Mouse (Mus musculus) embryonic facial prominence, embryonic 14.5 days (tissue): ENCODE measurements at regions not wholly inside any gene's neighbourhood (a gene's known extent, or its start where the extent isn't known, plus 50 kb on each side); places are given as distances from the start of the nearest gene placed in this dataset.
"Not testable (repeated sequence)": the region's sequence is repeated elsewhere in the genome, so short reads cannot be mapped to it uniquely, and the experiment has no call there.

Experiments used
- ATAC-seq: fragments of 200-750 bp; cut with Nextera tagmentation; 2 replicates; pipeline ENCODE4 v1.8.0; 2017; ENCODE audit warnings: low read depth, moderate number of reproducible peaks, moderate TSS enrichment
- DNase-seq: peaks from one replicate; pipeline ENCODE4 v3.0.0-alpha.2; 2015; ENCODE audit warnings: low spot score
- H3K27ac ChIP-seq: fragments of 300-500 bp; sonication (generic); replicated peaks from 2 replicates; pipeline ENCODE4 v1.5.1; 2014; ENCODE audit warnings: low read depth, mild to moderate bottlenecking, low read length, moderate library complexity
- H3K27me3 ChIP-seq: fragments of 300-500 bp; sonication (generic); replicated peaks from 2 replicates; pipeline ENCODE4 v1.6.1; 2014; ENCODE audit warnings: low read length; ENCODE audit not compliant: control insufficient read depth, insufficient read depth
- H3K36me3 ChIP-seq: fragments of 300-500 bp; sonication (generic); 2 replicates; pipeline ENCODE4 v1.6.1; 2014; ENCODE audit warnings: low read length, mixed read lengths; ENCODE audit not compliant: control insufficient read depth, insufficient read depth
- H3K4me1 ChIP-seq: fragments of 300-500 bp; sonication (generic); 2 replicates; pipeline ENCODE4 v1.6.1; 2014; ENCODE audit warnings: antibody characterized with exemption, low read length; ENCODE audit not compliant: control insufficient read depth, insufficient read depth
- H3K4me2 ChIP-seq: fragments of 300-500 bp; sonication (generic); 2 replicates; pipeline ENCODE4 v1.6.1; 2014; ENCODE audit warnings: low read depth, mild to moderate bottlenecking, low read length, moderate library complexity, mixed read lengths
- H3K4me3 ChIP-seq: fragments of 300-500 bp; sonication (generic); 2 replicates; pipeline ENCODE4 v1.5.1; 2014; ENCODE audit warnings: low read depth, mild to moderate bottlenecking, low read length
- H3K9ac ChIP-seq: fragments of 300-500 bp; sonication (generic); 2 replicates; pipeline ENCODE4 v1.6.1; 2014; ENCODE audit warnings: low read depth, mild to moderate bottlenecking, low read length, moderate library complexity, mixed read lengths
- H3K9me3 ChIP-seq: fragments of 300-500 bp; sonication (generic); 2 replicates; pipeline ENCODE4 v1.6.1; 2016; ENCODE audit warnings: low read length; ENCODE audit not compliant: control insufficient read depth
- WGBS: fragments of 180-500 bp; shearing (Covaris S2); extraction: QIAGEN DNeasy Blood & Tissue Kit; methylation state at CpG from one replicate; pipeline ENCODE4 v1.1.7; 2014; 5-methylcytosine and 5-hydroxymethylcytosine counted together

DNA sequence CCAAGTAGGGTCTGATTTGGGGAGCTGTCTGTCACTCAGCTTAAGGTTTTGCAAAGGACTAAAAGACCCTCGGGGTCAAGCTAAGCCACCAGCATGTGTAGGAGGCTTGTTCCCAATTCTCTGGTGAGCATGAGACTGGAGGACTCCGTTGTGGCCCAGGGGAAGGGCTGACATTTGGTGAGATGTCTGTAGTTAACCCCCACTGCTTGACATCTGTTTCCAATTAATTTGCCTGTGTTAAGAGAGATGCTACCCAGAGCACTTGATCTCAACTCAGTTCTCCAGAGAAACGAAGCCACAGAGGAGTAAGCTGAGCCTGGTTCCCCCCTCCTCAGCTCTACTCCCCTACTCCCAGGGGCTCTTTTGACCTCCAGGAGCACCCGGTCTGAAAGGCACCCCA, 100.2 kb upstream of the Top1 start:
- Histone ChIP-seq H3K27ac (no peak overlapping the region), H3K9me3 (no peaks in the 10 kb centered on the region), H3K9ac (no peak overlapping the region), H3K27me3 (no peaks in the 10 kb centered on the region), H3K4me3 (no peak overlapping the region), H3K4me2 (no peak overlapping the region), H3K4me1 (peaks cover 4% of the 10 kb centered on the region; the same call in 1 of the 2 replicates), H3K36me3 (no peaks in the 10 kb centered on the region)
- peak; percentile 74 for DNase-seq
- peak; percentile 47; the same call in 1 of the 2 replicates for ATAC-seq
- 16% methylated on average over 3 of the region's 4 CpGs for WGBS

DNA sequence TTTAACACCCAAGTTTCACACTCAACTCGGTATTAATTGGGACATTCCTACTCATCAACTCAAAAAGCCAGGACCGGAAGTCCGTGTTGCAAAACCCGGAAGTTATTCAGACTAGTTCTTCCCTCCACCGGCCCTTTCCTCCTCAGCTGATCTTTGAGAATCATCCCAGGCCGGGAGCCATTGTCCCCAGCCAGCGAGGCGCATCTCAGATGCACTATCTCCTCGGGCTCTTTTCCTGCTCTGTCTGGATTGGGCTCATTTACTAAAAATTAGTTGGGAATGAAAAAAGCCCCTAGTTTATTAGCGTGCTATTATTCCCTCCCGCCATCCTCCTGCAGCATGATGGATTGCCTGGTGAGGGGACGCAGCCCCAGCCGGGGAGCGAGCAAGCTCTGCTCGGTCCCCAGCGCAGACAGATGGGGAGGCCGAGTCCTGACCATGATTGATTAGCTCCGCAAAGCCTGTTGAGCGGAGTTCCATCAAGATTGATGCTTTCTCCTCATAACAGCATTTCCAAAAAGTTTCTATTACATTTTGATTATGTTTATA, 93.5 kb upstream of the Top1 start:
- no peak for DNase-seq
- no peak overlapping the region for H3K9ac ChIP-seq
- 55% methylated on average over 19 of the region's 19 CpGs for WGBS

DNA sequence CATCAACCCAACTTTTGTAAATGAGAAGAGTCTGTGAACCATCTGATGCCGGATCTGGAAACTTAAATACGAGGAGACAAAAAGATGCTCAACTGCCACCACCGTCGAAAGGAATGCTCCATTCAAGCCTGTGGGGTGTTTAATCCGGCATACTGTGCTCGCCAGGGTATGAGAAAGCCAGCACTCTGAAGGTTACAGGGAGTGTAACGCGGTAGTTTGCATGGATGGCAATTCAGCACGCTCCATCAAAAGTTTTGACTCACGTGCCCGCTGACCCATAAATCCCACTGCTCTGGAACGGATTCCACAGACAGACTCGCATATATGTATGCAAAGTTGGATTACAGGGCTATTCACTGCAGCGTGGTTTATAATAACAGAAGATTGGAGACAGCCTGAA, 84.0 kb upstream of the Top1 start:
- no peaks in the 10 kb centered on the region for H3K4me1 ChIP-seq
- no peak overlapping the region for H3K9ac ChIP-seq
- DNase-seq (peak; percentile 33), ATAC-seq (no peak)
- WGBS, result 55% methylated on average over 14 of the region's 14 CpGs
- H3K27me3 ChIP-seq, result no peaks in the 10 kb centered on the region
- no peaks in the 10 kb centered on the region for H3K36me3 ChIP-seq
- no peak overlapping the region for H3K27ac ChIP-seq
- no peaks in the 10 kb centered on the region for H3K9me3 ChIP-seq
- no peak overlapping the region for H3K4me2 ChIP-seq
- H3K4me3 ChIP-seq, result no peak overlapping the region

More for the DNA sequence above, 93.5 kb upstream of the Top1 start:
- H3K4me3 ChIP-seq, result no peak overlapping the region
- no peak for ATAC-seq
- H3K9me3 ChIP-seq, result no peaks in the 10 kb centered on the region
- no peak overlapping the region for H3K4me2 ChIP-seq
- H3K27me3 ChIP-seq, result no peaks in the 10 kb centered on the region
- H3K27ac ChIP-seq, result no peak overlapping the region
- H3K4me1 ChIP-seq, result no peaks in the 10 kb centered on the region
- H3K36me3 ChIP-seq, result no peaks in the 10 kb centered on the region

DNA sequence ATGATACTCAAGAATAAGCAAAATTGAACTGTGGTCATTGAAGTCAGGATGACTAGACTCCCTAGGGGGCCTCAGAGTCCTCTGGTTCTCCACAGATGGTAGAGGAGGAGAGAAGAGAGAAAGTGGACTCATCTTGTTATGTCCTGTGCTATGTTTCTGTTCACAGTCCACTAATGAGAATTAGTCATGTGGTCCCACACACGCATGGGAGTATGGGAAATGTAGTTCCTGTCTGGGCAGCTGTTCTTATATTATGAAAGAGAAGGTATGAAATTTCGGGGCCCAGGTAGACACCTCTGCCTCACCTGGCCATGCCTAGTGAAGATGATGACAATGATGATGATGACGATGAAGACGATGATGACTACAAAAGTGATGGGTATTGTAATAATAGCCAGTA, 77.9 kb upstream of the Top1 start:
- Histone ChIP-seq H3K4me1 (no peaks in the 10 kb centered on the region), H3K27ac (no peak overlapping the region), H3K9me3 (no peaks in the 10 kb centered on the region), H3K4me2 (no peak overlapping the region), H3K4me3 (no peak overlapping the region), H3K36me3 (no peaks in the 10 kb centered on the region), H3K9ac (no peak overlapping the region), H3K27me3 (no peaks in the 10 kb centered on the region)
- DNase-seq (no peak), ATAC-seq (no peak)
- WGBS, result 87% methylated on average over 4 of the region's 4 CpGs

DNA sequence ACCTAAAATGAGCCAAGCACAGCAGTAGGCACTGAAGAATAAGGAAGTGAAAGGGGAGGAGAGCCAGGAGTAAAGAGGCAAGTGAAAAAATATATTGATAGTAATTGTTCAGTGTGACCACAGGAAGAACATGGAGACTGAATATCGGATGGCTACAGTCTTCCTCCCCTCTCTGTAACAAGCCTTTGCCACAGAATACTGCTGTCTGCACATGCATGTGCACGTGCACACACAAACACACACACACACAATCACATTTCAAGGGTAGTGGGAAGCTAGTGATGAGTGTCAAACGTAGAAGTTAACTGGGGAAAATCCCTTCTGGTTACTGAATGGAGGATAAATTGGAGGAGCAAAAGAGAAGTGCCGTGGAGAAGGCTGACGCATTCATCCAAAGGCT, 76.2 kb upstream of the Top1 start:
- Histone ChIP-seq H3K27ac (no peak overlapping the region), H3K4me2 (no peak overlapping the region), H3K4me3 (no peak overlapping the region), H3K9me3 (no peaks in the 10 kb centered on the region), H3K9ac (no peak overlapping the region), H3K27me3 (no peaks in the 10 kb centered on the region), H3K4me1 (no peaks in the 10 kb centered on the region), H3K36me3 (no peaks in the 10 kb centered on the region)
- WGBS, result 81% methylated on average over 5 of the region's 5 CpGs
- ATAC-seq (no peak), DNase-seq (no peak)

DNA sequence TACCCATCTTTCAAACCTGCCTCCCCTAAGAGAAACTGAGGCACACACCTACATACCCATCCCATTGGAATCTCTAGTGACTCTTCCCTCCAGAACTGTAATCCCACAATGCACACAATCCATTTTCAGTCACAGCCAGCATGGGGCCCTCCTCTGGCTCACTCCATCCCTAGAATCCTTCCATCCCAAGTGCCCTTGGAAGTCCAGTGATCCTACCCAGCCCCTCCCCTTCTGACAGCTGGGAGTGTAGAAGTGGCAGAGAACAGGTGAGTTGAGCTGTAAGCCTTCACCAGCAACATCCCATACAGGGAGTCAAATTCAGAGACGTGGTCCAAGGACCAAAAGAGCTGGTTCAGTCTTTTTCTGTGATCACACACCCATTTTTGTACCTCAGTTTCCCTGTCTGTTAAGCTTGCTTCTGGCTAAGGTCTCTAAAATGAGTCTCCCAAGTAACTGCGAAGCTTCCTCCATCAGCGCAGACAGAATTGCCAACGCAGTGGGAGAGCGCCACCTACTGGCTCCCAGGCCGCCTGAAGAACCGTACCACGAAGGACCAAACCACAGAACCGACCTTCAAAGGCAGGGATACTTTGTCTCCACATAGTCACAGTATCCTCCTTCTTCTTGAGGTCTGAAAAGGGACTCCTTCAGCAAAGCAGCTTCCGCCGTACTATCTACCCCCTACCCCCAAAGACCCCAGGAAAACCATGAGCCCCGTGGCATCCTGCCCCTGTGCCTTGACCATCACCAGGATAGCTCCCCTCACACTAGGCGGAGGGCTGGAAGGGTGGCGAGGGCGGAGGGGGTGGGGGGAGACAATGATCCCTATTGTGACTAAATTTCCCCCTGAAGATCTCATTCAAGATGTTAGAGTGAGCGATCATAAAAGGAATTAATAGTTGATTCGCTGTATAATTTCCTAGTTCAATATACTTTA, 67.0 kb upstream of the Top1 start:
- H3K9ac ChIP-seq, result no peak overlapping the region
- no peak overlapping the region for H3K27ac ChIP-seq
- H3K4me1 ChIP-seq, result no peaks in the 10 kb centered on the region
- DNase-seq (peak; percentile 86), ATAC-seq (0 out of 2 replicates have a peak, but pooled peaks have one; percentile 63)
- H3K27me3 ChIP-seq, result peaks cover 37% of the 10 kb centered on the region
- 12% methylated on average over 17 of the region's 17 CpGs for WGBS
- no peak overlapping the region for H3K4me3 ChIP-seq
- no peaks in the 10 kb centered on the region for H3K36me3 ChIP-seq
- no peaks in the 10 kb centered on the region for H3K9me3 ChIP-seq
- no peak overlapping the region for H3K4me2 ChIP-seq

DNA sequence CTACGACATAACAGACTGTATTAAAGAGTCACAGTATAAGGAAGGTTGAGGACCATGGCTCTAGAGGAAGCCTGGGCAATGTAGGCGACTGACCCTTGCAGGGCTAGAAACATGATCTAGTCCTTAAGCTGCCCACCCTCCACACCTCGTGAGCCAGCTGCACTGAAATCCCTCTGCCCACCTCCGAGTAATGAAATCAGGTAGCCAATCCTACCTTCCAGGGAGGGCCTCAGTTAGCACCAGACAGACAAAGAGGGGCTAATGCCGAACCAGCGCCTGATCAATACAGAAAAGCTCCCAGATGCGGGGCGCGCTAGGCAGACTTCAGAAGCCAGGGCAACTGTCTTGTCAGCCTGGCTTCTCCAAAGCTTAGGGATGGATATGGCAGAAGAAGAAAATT, 65.4 kb upstream of the Top1 start:
- Histone ChIP-seq H3K4me3 (no peak overlapping the region), H3K36me3 (no peaks in the 10 kb centered on the region), H3K9ac (no peak overlapping the region), H3K27me3 (peaks cover 40% of the 10 kb centered on the region), H3K27ac (no peak overlapping the region), H3K9me3 (no peaks in the 10 kb centered on the region), H3K4me2 (no peak overlapping the region), H3K4me1 (no peaks in the 10 kb centered on the region)
- 27% methylated on average over 9 of the region's 9 CpGs for WGBS
- ATAC-seq, result no peak
- DNase-seq, result no peak

DNA sequence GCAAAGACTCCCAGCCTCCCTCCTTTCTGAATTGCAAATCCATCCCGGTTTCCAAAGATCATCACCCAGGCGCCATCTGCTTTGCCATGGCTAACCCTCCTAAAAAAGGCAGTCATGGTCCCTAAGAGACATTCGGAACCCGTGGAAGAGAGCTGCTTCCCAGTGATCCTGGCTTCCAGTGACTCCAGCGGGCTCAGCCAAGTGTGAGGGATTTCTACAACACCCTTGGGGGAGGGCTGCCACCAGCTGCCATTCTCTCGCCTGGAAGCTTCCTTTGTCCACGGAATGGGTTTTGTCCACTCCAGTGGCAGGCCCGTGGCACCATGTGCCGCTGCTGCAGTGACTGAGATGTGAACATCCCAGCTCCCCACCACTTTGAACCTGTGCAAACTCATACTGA, 64.7 kb upstream of the Top1 start:
- 10% methylated on average over 9 of the region's 9 CpGs for WGBS
- ATAC-seq (no peak), DNase-seq (no peak)
- no peak overlapping the region for H3K4me2 ChIP-seq
- no peaks in the 10 kb centered on the region for H3K4me1 ChIP-seq
- peaks cover 40% of the 10 kb centered on the region for H3K27me3 ChIP-seq
- no peaks in the 10 kb centered on the region for H3K36me3 ChIP-seq
- H3K27ac ChIP-seq, result no peak overlapping the region
- no peak overlapping the region for H3K9ac ChIP-seq
- no peaks in the 10 kb centered on the region for H3K9me3 ChIP-seq
- H3K4me3 ChIP-seq, result no peak overlapping the region

DNA sequence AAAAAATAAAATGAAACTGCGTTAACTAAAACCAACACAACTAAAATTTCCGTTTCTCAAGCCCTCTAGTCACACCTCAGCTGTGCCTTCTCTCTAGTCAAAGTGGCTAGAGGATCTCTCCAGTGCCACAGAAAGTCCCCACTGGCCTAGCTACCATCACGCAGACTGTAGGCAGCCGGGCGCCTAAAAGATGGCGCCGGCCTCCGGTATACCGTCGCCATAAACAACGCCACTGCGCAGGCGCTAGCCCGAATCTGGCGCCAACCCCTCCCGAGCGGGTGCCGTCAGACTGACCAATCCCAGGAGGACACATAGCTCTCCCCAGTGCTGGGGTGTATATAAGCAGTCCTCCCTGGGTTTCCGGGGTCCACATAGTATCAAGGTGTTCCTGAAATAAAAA, 62.7 kb upstream of the Top1 start:
- not testable (repeated sequence) for H3K4me3 ChIP-seq, DNase-seq, H3K4me1 ChIP-seq, H3K27ac ChIP-seq, H3K4me2 ChIP-seq, H3K36me3 ChIP-seq, ATAC-seq, H3K9ac ChIP-seq, H3K9me3 ChIP-seq
- WGBS, result 95% methylated on average over 19 of the region's 19 CpGs
- H3K27me3 ChIP-seq, result peaks cover 38% of the 10 kb centered on the region
